Mouse (Mus musculus) midbrain, embryonic 12.5 days (tissue): ENCODE results near the gene Cyb5rl. TPM values are rescaled to one million over a fixed set of nuclear protein-coding genes. Genes with fewer than 3 reads are reported as not detected.

Source experiments
- polyA plus RNA-seq: library from polyadenylated mRNA; unstranded; fragments of >200 nt; fragmentation: Nextera tagmentation; extraction: Ambion mirVana; gene quantifications from 2 replicates; pipeline ENCODE4 v1.2.1, GENCODE M21; 2016

Gene Cyb5rl
- polyA plus RNA-seq, 1 experiment from 2014 or later: 9.5 TPM

Other genes with a start within 250 kb of the Cyb5rl start
- gene Ssbp3, start 156.3 kb upstream of the Cyb5rl start, polyA plus RNA-seq: 277 and 309 TPM in 2 replicates
- 91.0 and 91.9 TPM in 2 replicates for gene Mrpl37, start 120 bp upstream of the Cyb5rl start, polyA plus RNA-seq
- 0.06 and 0.09 TPM in 2 replicates for gene Cdcp2, start 29.9 kb downstream of the Cyb5rl start, polyA plus RNA-seq
- 327 and 347 TPM in 2 replicates for gene Tmem59, start 111.4 kb downstream of the Cyb5rl start, polyA plus RNA-seq
- gene Tceanc2, start 112.1 kb downstream of the Cyb5rl start, polyA plus RNA-seq: 28.3 and 37.2 TPM in 2 replicates
- not detected in 2 replicates for gene Ldlrad1, start 142.2 kb downstream of the Cyb5rl start, polyA plus RNA-seq
- 59.3 and 61.0 TPM in 2 replicates for gene Lrrc42, start 186.5 kb downstream of the Cyb5rl start, polyA plus RNA-seq
- gene Hspb11, start 186.6 kb downstream of the Cyb5rl start, polyA plus RNA-seq: 37.2 and 39.1 TPM in 2 replicates
- not detected in 2 replicates for gene Dio1, start 240.2 kb downstream of the Cyb5rl start, polyA plus RNA-seq
- gene Yipf1, start 247.4 kb downstream of the Cyb5rl start, polyA plus RNA-seq: 39.6 and 41.9 TPM in 2 replicates